ENCODE assay signal across 13 mouse cellular contexts in genomic region chr8:13687941-13688340, GRCm38 (mm10). TPM values are rescaled to one million over a fixed set of nuclear protein-coding genes. Genes with fewer than 3 reads are reported as not detected.
DNase-seq lines count a peak whose midpoint lies in the region; ATAC-seq lines count a peak whose summit lies in the region.
"Had no signal": no experiment of that assay in that cellular context is flagged by ENCODE, and none has a peak within 500 bp of the region (broad histone marks: within the 10 kb centered on the region; RNA-seq: fewer than 3 reads in every experiment).

No protein-coding gene starts in this region.

- H3K9me3 ChIP-seq in intestine, embryonic 16.5 days (ENCODE audit: control insufficient read depth, low read length), result no peaks in the 10 kb centered on the region
- H3K9me3 ChIP-seq in intestine, embryonic 15.5 days, result no peaks in the 10 kb centered on the region
- H3K9me3 ChIP-seq: liver, embryonic 15.5 days had no signal

- H3K4me1 ChIP-seq in intestine, embryonic 16.5 days (ENCODE audit: control insufficient read depth, insufficient read depth, low read length), result peaks cover 3% of the 10 kb centered on the region
- H3K4me1 ChIP-seq in intestine, embryonic 15.5 days (replicated peaks), result peaks cover 10% of the 10 kb centered on the region

- ATAC-seq in intestine, embryonic 16.5 days, result no peak
- ATAC-seq in intestine, embryonic 15.5 days, result no peak
- peak; percentile 25; the same call in 1 of the 2 replicates for ATAC-seq in neutrophil, adult 5-6 weeks (ENCODE audit: extremely low read depth, insufficient number of reproducible peaks, low FRiP score, poor library complexity, severe bottlenecking)
- ATAC-seq: Patski had no signal

- no peaks in the 10 kb centered on the region for H3K27me3 ChIP-seq in intestine, embryonic 16.5 days (replicated peaks; ENCODE audit: control insufficient read depth, insufficient read depth, low read length)
- H3K27me3 ChIP-seq in intestine, embryonic 15.5 days (replicated peaks), result no peaks in the 10 kb centered on the region
- H3K27me3 ChIP-seq: liver, embryonic 15.5 days; Patski had no signal

- WGBS in intestine, embryonic 16.5 days, result 82% methylated on average over 4 of the region's 4 CpGs
- WGBS in intestine, embryonic 15.5 days, result 87% methylated on average over 4 of the region's 4 CpGs

- no peak overlapping the region for H3K27ac ChIP-seq in intestine, embryonic 16.5 days (ENCODE audit: low read length)
- no peak overlapping the region; the same call in 1 of the 2 replicates for H3K27ac ChIP-seq in intestine, embryonic 15.5 days
- H3K27ac ChIP-seq: liver, embryonic 15.5 days had no signal

- no peak overlapping the region for H3K4me3 ChIP-seq in intestine, embryonic 16.5 days (ENCODE audit: low read length)
- H3K4me3 ChIP-seq in intestine, embryonic 15.5 days (replicated peaks), result no peak overlapping the region
- H3K4me3 ChIP-seq: liver, embryonic 15.5 days had no signal

- H3K4me2 ChIP-seq in intestine, embryonic 16.5 days (ENCODE audit: low read depth, low read length), result no peak overlapping the region
- no peak overlapping the region for H3K4me2 ChIP-seq in intestine, embryonic 15.5 days (replicated peaks)
- H3K4me2 ChIP-seq: liver, embryonic 15.5 days had no signal

- peak; percentile 39 for DNase-seq in 416B (ENCODE audit: low read depth)
- peak; percentile 48 to 60 for DNase-seq in B cell, adult 2 months
- DNase-seq in adipocyte (ENCODE audit: low spot score), result no peak
- no peak for DNase-seq in cerebellum, adult 9-10 months
- DNase-seq: cerebellum, postnatal 36 days; gastrocnemius, postnatal 10 days; retina, postnatal 1 day had no signal

- H3K36me3 ChIP-seq in intestine, embryonic 16.5 days (ENCODE audit: control insufficient read depth, insufficient read depth, low read length), result no peaks in the 10 kb centered on the region
- H3K36me3 ChIP-seq in intestine, embryonic 15.5 days, result no peaks in the 10 kb centered on the region
- H3K36me3 ChIP-seq: liver, embryonic 15.5 days had no signal

- 0 out of 2 replicates have a peak overlapping the region, but pooled peaks have one; percentile 10 for H3K9ac ChIP-seq in intestine, embryonic 16.5 days (ENCODE audit: low read depth, low read length)
- H3K9ac ChIP-seq in intestine, embryonic 15.5 days, result no peak overlapping the region
- H3K9ac ChIP-seq: liver, embryonic 15.5 days had no signal

RNA-seq across cellular contexts. Expression of gene Rasa3, which starts 10.5 kb away (rescaled TPM):
- 20.7 and 21.3 TPM in 2 replicates for polyA plus RNA-seq in intestine, embryonic 16.5 days (2015; fragmentation: Nextera tagmentation; extraction: Ambion mirVana)
- polyA plus RNA-seq in intestine, embryonic 15.5 days (2015; fragmentation: Nextera tagmentation; extraction: Ambion mirVana), result 19.1 and 22.2 TPM in 2 replicates
- total RNA-seq in neutrophil, adult 5-6 weeks (2017), result 437 and 443 TPM in 2 replicates

RNA-seq across cellular contexts. Expression of gene Cfap97d2, which starts 17.7 kb away (rescaled TPM):
- polyA plus RNA-seq in intestine, embryonic 16.5 days (2015; fragmentation: Nextera tagmentation; extraction: Ambion mirVana), result 0.18 TPM in 1 of 2 replicates, not detected in the other
- polyA plus RNA-seq in intestine, embryonic 15.5 days (2015; fragmentation: Nextera tagmentation; extraction: Ambion mirVana), result 0.10 TPM in 1 of 2 replicates, not detected in the other
- total RNA-seq in neutrophil, adult 5-6 weeks (2017), result not detected in 2 replicates
- total RNA-seq: gastrocnemius, postnatal 10 days had no signal
- polyA plus RNA-seq: intestine, embryonic 14.5 days; liver, embryonic 15.5 days; Patski had no signal

Comparison
In these comparisons a context has a peak if more than half of its experiments do, and no peak if none do; other contexts are left out.
1. DNase-seq: peak in 416B (single experiment) and B cell, adult 2 months (2 of 2); none in adipocyte (single experiment) and cerebellum, adult 9-10 months (single experiment).